Mouse (Mus musculus) bone marrow, adult 2 months (tissue): ENCODE measurements around the gene 2700097O09Rik. TPM values are rescaled to one million over a fixed set of nuclear protein-coding genes. Genes with fewer than 3 reads are reported as not detected.
"Not testable (repeated sequence)": the region's sequence is repeated elsewhere in the genome, so short reads cannot be mapped to it uniquely, and the experiment has no call there.

ENCODE experiments used
- H3K27ac ChIP-seq: fragments of 200-500 bp; 2 replicates; pipeline ENCODE4 v1.5.1; 2012; ENCODE audit warnings: low read depth, mild to moderate bottlenecking, control low read depth, inconsistent platforms, low read length; ENCODE audit not compliant: control insufficient read depth, poor library complexity, insufficient read depth
- H3K4me1 ChIP-seq: fragments of 200-500 bp; 2 replicates; pipeline ENCODE4 v1.6.1; 2011; ENCODE audit warnings: low read length; ENCODE audit not compliant: control insufficient read depth, insufficient read depth
- H3K4me3 ChIP-seq: fragments of 200-500 bp; replicated peaks from 2 replicates; pipeline ENCODE3; 2011; ENCODE audit warnings: mild to moderate bottlenecking, low read depth, low read length, control low read depth; ENCODE audit not compliant: control insufficient read depth
- CTCF ChIP-seq: fragments of 200-500 bp; IDR thresholded peaks from 2 replicates; pipeline ENCODE4 v1.5.1; 2011; ENCODE audit warnings: low read length, control low read depth; ENCODE audit not compliant: control insufficient read depth, insufficient read depth
- POLR2A ChIP-seq: fragments of 200-500 bp; IDR thresholded peaks from 2 replicates; pipeline ENCODE4 v1.6.1; 2011; ENCODE audit warnings: low read depth, mild to moderate bottlenecking, control low read depth, low read length, borderline replicate concordance; ENCODE audit not compliant: control insufficient read depth
- WGBS: fragments of 180-500 bp; shearing (Covaris S2); methylation state at CpG from one replicate; pipeline ENCODE4 v1.1.7; 2018; 5-methylcytosine and 5-hydroxymethylcytosine counted together
- polyA plus RNA-seq: library from polyadenylated mRNA; stranded (reverse); fragments of >200 nt; gene quantifications from 2 replicates; pipeline ENCODE4 v1.2.4, GENCODE M21; 2011; ENCODE audit warnings: low replicate concordance; ENCODE audit not compliant: missing spikeins, insufficient read depth, insufficient read length

Gene 2700097O09Rik
- polyA plus RNA-seq: 16.7 and 23.2 TPM in 2 replicates

DNA sequence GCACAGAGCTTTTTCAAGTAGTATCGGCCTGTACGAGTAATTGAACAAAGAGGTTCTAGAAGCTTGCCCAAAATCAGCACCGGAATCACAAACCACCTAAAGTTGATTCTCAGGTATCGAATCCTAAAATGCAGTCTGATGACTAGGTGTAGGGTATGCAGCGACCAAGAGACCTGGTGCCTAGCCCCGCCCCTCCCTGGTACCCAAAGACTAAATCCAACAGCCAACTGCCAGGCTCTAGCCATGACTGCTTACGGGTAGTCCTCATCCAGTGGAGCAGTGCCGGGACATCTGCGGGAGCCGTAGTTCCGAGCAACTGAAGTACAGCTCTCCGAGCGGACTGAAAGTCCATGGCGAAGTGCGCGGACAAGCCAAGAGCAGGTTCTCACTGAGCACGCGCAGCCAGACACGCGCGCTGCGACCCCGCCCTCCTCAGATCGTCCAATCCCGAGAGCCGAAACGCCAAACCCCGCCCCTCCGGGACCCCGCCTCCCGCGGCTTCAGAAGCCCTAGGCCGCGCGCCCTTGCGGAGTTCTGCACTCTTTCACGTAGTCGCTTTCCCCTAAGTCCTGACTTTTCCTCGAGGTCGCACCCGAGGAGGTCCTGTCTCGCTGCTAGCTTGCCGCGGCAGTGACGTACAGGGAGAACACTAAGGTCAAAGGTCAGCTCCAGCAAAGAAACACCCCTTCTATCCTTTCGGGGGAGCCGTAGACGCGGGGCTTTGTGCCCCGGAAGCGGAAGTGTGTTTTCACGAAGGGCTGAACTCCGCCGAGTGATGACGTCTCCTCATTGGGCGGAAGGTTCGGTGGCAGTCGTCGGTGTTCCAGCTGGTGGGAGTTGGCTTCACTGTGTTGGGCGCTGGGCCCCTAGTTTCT lies at the start of gene 2700097O09Rik, which contains the start of gene Srp54a:
2700097O09Rik (minus strand) TSS at position 385 of the 875 bp plus-strand sequence.
Srp54a (plus strand) TSS at position 537 of the 875 bp plus-strand sequence.
- H3K27ac ChIP-seq: peak within 1 kb of the TSS; percentile 86
- under 1% methylated on average over 60 of the region's 60 CpGs for WGBS
- TF ChIP-seq POLR2A: peak; percentile 61; the same call in 1 of the 2 replicates
- peak within 1 kb of the TSS; percentile 76 for H3K4me3 ChIP-seq
- H3K4me1 ChIP-seq: not testable (repeated sequence)

DNA sequence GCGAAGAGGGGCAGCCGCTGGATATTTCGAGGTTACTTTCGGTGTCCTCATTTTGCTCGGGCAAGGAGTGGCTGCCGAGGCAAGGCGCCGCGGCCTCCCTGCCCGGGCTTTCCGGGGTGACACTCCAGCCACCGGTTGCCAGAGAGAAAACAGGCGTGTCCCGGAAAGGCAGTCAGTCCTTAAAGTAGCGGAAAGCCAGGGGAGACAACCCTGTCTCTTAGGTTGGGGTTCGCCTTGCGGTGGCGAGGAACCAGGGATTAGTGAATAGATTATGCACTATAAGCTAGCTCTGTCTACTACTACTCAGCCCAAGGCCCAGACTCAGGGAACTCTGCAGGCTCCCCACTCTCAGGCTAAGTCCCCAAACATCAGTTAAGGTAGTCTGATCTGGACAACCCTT lies 44.8 kb upstream of the 2700097O09Rik start:
- H3K27ac ChIP-seq, H3K4me3 ChIP-seq, H3K4me1 ChIP-seq: not testable (repeated sequence)
- no CpG with 5 or more reads among the region's 18 CpGs for WGBS

DNA sequence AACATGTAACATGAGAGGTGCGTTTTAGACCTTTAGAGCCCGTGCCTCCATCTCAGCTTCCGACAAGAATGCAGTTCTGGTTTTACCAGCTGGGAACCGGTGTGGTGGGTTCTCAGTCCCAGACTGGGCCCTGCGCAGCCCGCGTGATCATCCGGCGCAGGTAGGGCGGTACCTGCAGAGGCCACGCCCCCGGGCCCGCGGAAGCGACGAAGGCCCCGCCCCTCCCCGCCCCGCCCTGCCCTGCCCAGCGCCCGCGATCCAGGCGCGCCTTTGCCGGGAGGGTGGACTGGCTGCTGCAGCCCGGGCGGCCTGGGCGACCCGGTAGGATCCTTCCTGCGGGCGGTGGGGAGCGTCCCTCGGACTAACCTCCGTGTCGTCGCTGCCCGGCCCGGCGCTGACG lies 44.3 kb upstream of the 2700097O09Rik start, which contains the start of gene Fam177a:
Fam177a (plus strand) TSS at position 228 of the 400 bp plus-strand sequence.
- not testable (repeated sequence) for H3K27ac ChIP-seq, H3K4me3 ChIP-seq, H3K4me1 ChIP-seq
- no CpG with 5 or more reads among the region's 40 CpGs for WGBS

DNA sequence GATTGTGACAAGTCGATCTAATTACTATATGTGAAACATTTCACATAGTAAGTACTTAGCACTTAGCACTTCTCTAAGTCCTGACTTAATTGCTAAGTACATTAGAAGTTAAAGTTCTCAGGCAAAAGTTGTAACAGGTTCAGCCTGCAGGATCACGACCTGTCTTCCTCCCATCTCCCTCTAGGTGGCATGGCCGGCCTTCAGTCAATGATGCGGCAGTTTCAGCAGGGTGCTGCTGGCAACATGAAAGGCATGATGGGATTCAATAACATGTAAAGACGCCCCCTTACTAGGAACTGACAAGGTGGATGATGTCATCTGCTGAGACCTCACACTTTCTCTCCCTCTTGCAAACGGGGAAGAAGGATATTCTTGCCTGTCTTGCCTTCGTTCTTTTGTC lies 32.7 kb upstream of the 2700097O09Rik start:
- H3K4me3 ChIP-seq, H3K4me1 ChIP-seq, H3K27ac ChIP-seq: not testable (repeated sequence)
- no CpG with 5 or more reads among the region's 7 CpGs for WGBS

DNA sequence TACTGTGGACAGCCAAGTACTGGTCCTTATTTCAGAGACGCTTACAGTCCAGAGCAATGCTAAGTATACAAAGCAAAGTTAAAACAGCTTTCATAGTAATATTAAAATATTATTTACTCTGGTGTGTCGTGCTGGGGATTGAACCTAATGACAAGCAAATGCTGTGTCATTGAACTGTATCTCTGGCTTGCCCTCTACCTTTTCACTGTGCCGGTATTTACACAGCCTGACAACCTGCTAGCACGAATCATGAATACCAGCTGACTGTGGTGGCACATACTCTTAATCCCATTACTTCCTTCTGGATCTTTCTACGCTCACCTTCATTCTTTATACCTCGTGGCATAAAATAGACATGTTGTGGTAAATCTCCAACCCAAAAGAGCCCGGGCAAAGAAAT lies 12.2 kb upstream of the 2700097O09Rik start:
- WGBS: 87% methylated on average over 2 of the region's 7 CpGs
- H3K4me3 ChIP-seq, H3K27ac ChIP-seq, H3K4me1 ChIP-seq: not testable (repeated sequence)

DNA sequence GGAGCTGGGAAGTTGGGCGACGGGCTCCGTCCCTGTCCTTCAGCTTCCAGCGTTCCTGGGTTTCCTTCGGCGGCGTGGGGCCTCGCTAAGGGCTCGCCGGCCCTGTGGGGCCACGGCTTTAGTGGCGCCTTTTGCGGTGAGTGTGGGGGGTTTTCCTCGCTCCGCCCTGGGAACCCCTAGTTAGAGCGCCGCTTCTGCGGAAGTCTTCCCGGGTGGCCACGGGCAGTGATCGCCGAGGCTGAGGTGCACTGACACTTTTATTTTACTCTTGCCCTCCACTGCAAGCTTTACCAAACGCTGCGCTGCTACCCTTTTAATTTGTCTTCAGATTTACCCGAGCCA lies 662 bp upstream of the 2700097O09Rik start:
- Histone ChIP-seq H3K4me3 (peak overlapping the region; percentile 58), H3K27ac (peak overlapping the region; percentile 83)
- H3K4me1 ChIP-seq: not testable (repeated sequence)
- WGBS: under 1% methylated on average over 25 of the region's 25 CpGs

DNA sequence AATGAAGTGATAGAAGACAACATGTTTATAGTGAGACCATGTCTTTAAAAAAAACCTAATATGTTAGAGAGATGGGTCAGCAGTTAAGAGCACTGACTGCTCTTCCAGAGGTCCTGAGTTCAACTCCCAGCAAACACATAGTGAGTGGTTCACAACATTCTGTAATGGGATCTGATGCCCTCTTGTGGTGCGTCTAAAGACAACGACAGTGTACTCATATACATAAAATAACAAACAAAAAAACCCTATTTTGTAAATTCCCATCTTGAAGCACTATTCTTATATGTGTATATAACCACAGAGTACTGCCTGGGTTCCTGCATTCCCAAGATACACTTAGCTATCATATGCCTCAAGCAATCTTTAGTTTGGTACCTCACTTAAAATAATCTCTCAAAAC lies 1.2 kb downstream of the 2700097O09Rik start:
- not testable (repeated sequence) for H3K4me1 ChIP-seq, H3K27ac ChIP-seq, H3K4me3 ChIP-seq
- 22% methylated on average over 2 of the region's 2 CpGs for WGBS

DNA sequence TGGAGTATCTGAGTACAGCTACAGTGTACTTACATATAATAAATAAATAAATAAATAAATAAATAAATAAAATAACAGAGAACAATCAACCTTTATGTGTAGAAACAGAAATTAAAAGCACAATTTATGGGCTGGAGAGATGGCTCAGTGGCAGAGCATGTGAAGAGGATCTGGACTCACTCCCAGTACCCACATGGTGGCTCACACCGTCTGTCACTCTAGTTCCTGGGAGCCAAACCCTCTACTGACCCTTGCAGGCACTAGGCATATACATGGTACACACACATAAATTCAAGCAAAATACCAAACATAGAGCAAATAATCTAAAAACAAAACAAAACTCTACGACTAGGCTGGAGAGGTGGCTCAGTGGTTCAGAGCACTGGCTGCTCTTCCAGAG lies 4.6 kb downstream of the 2700097O09Rik start:
- H3K27ac ChIP-seq: no peak overlapping the region
- no peak for TF ChIP-seq POLR2A
- TF ChIP-seq CTCF: no peak
- 90% methylated on average over 2 of the region's 2 CpGs for WGBS
- no peak overlapping the region for H3K4me3 ChIP-seq
- no peaks in the 10 kb centered on the region for H3K4me1 ChIP-seq

DNA sequence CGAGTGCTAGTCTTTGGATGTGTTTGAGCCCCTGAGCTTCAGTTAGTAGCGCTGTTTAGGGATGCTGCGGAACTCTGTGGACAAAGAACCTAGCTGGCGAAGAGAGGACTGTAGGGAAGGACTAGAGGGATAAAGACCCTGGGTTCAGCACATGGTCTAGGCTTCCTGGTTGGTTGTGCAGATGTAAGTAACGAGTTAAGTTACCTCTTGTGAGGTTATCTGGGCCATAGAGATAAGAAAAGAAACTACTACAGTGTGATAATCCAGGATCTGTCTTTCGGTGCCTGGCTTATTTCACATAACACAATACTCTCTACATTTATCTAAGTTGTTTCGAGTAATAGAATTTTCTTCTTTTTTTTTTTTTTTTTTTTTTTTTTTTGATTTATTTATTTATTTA lies 6.2 kb downstream of the 2700097O09Rik start:
- no peaks in the 10 kb centered on the region for H3K4me1 ChIP-seq
- WGBS: 71% methylated on average over 7 of the region's 7 CpGs
- no peak overlapping the region for H3K27ac ChIP-seq
- TF ChIP-seq CTCF (no peak), POLR2A (no peak)
- no peak overlapping the region for H3K4me3 ChIP-seq

DNA sequence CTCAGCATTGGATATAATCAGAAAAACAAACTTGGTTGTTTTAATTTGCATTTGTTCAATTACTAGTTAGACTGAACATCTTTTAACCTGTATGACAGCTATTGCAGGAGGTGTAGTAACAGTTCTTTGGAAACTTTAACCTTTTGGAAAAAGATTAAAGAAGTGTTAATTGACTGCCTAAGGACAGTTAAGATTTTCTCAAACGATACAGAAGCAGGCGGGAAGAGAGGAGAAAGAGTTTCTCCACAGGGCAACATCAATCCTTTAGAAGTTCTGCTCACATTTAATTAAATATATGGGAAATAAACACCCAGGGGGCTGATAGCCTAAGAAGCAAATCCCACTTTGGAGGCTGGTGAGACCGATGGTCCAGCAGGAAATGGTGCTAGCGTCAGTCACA lies 7.4 kb downstream of the 2700097O09Rik start:
- no peaks in the 10 kb centered on the region for H3K4me1 ChIP-seq
- H3K4me3 ChIP-seq: no peak overlapping the region
- H3K27ac ChIP-seq: no peak overlapping the region
- WGBS: 74% methylated on average over 4 of the region's 4 CpGs
- no peak for TF ChIP-seq POLR2A
- TF ChIP-seq CTCF: no peak
